Mouse (Mus musculus) effector memory CD4-positive, alpha-beta T cell, adult 5 months (primary cell): Measurements from ENCODE around the gene Socs4. TPM values are rescaled to one million over a fixed set of nuclear protein-coding genes. Genes with fewer than 3 reads are reported as not detected.

Experiments
- polyA plus RNA-seq: library from polyadenylated mRNA; unstranded; fragments of 100-300 nt; shearing (Covaris generic); gene quantifications from one replicate; pipeline ENCODE4 v1.2.1, GENCODE M21; 2017

The Socs4 gene
- polyA plus RNA-seq = 26.0 TPM

GRCm38 (mm10) chr14:47276637-47277393 lies at the start of gene Socs4, which contains the start of gene Wdhd1:
Gene Socs4 (plus strand): TSS chr14:47276931.
Gene Wdhd1 (minus strand): TSS chr14:47276857.

GRCm38 (mm10) chr14:47297785-47298407 lies 21.2 kb downstream of the Socs4 start, which contains the start of gene Mapk1ip1l:
Gene Mapk1ip1l (plus strand): TSS chr14:47298266.

Other genes with a start within 250 kb of the Socs4 start
- gene Gch1, start 87.5 kb upstream of the Socs4 start, polyA plus RNA-seq = 128 TPM
- 10.6 TPM for gene Wdhd1, start 74 bp upstream of the Socs4 start, polyA plus RNA-seq
- gene Mapk1ip1l, start 21.3 kb downstream of the Socs4 start, polyA plus RNA-seq = 92.2 TPM
- 36.3 TPM for gene Lgals3, start 90.8 kb downstream of the Socs4 start, polyA plus RNA-seq
- gene Dlgap5, start 141.5 kb downstream of the Socs4 start, polyA plus RNA-seq = 5.0 TPM
- 73.8 TPM for gene Fbxo34, start 173.5 kb downstream of the Socs4 start, polyA plus RNA-seq